Mouse (Mus musculus): ENCODE measurements around the gene Ank3. TPM values are rescaled to one million over a fixed set of nuclear protein-coding genes. Genes with fewer than 3 reads are reported as not detected.

Ank3 gene
- total RNA-seq, 2 experiments from 2014 or later, result 58.0 to 76.6 TPM

DNA sequence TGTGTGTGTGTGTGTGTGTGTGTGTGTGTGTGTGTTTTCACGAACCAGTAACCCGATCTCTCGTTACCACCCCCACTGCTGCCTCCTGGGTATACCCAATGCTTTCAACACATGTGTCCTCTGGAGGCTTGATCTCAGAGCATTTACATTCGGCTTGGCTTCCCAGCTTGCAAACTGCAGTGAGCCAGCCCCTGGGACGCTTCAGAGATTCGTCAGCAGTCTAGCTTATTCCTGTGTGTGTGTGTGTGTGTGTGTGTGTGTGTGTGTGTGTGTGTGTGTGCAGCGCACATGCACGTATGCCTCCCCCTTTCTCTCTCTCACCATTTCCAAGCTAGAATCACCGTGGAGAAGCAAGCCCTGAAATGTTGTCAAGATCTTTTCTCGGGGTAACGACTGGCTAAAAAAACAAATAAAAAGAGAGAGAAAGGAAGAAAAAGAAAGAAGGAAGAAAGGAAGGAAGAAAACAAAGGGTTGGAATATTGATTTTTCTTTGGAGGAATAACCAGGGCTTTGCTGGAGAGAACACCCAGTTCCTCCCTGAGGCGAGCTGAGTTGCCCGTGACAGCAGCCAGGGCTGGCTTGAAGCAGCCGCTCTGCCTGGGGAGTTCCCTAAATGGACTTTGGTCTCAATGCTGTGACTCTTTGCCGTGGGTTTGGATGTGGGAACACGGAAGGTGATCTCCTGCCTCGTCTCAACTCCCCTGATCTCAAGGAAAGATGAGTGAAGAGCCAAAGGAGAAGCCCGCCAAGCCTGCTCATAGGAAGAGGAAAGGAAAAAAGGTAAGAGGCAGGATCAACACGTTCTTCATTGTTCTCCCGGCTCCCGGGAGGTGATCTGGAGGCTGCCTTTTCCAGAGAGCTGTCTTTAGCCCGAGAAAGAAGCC is 135.2 kb downstream of the Ank3 start:
- intact Hi-C loops (cut with DNase I), result loop anchor here (2.0 kb wide), 1 partner anchor 61 kb away; no protein-coding TSS in a partner anchor
- peak; percentile 60 to 63 for DNase-seq

DNA sequence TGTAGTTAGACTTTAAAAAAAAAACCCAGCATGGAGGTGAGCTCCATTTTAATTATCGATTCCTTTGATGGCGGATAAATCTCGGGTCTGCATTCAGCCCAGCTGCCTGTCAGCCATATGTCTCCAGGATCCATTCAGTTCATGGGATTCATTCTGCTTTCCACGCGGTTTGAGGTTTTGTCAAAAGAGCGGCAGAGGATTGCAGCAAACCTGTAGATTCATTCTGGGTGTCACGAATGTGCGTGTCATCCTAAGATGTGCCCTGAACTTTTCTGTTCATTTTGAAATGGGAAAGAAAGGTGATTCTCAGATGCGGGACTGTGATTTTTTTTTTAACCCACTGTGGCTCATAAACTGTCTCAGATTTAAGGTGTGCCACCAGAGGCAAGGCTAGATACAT is 136.1 kb downstream of the Ank3 start:
- intact Hi-C loops (cut with DNase I), result loop anchor here (5.0 kb wide), 1 partner anchor 118 kb away; no protein-coding TSS in a partner anchor
- peak in 1 of 2 experiments; percentile 14 for DNase-seq

DNA sequence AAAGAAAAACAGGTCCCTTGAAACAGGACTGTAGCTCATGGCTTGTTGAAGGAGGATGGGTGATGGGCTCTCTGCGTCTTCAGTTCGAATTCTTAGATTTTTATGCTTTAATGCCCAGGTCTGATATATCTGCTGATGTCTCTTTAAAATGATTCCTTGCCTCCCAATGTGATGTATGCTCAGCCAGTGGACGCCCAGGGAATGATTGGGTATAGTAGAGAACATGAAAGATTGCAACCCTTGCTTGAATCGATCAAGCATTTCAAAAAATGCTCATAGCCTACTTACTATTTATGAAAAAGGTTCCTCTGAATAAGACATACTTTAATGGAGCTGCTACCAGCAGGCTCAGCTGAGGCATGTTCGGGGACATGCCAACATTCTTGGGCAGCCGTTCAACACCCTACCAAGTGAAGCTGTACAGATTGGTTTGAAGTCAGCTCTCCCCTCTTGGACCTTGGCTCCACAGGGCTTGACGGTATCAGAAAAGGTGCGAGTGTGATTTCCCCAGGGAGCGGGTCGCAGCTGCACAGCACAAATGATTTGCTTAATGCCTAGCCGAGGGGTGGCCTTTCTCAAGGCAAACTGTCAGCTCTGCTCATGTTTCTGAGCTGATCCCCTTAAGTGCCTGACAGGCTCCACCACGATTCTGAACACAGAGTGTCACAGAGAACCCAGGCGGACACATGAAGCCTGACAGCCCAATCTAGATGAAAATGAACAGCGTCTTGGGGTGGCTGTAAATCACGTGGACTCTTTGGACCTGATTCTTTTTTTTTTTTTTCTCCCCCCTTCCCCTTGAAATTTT is 136.8 kb downstream of the Ank3 start:
- intact Hi-C loops (cut with DNase I), result loop anchor here (5.0 kb wide), 1 partner anchor 117 kb away; no protein-coding TSS in a partner anchor
- peak; percentile 75 to 81 for DNase-seq

DNA sequence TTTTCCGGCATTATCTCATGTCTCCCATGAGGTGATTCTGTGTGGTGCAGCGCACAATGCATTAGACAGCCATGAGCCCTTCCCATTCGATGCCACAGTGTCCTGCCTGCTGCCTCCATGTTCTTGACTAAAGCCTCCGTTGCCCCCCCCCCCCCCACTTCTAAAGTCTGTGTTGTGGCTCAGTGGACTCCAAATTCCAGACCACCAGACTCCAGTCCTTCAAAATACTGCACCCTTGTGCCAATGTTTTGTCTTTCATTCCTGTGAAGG is 137.3 kb downstream of the Ank3 start:
- intact Hi-C loops (cut with DNase I), result loop anchor here (5.0 kb wide), 1 partner anchor 116 kb away; no protein-coding TSS in a partner anchor
- DNase-seq, result no peak

DNA sequence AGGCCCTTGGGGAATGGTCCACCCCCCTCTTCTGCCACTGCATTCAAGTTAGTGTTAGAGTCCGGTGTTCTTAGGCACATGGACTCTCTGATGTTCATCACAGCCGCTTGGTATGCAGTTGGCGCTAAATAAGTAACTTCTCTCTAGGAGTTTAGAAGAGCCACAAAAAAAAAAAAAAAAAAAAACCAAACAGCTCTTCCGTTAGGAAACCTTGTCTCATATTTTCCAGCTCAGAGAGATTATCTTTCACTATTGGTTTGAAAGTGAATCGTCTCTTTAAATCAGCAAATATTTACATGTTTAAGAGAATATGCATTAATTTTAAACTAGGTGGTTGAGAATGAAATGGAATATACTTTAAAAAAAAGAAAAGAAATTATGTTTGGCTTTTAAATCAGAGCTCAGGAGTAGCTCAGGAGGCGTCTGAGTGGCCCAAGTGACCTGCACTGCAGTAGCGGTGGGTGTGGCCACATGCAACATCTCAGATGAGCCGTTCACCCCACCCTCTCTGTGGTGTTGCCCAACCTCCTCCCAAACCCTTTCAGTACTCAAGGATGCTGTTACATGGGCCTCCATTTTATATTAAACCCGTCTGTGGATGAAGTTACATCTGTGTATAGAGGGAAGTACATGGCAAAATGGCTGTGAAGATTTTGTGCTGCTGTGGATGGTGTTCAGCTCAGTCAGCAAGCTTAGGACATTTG is 138.0 kb downstream of the Ank3 start:
- DNase-seq, result peak in 1 of 2 experiments; percentile 24
- intact Hi-C loops (cut with DNase I), result loop anchor here (5.0 kb wide), 1 partner anchor 116 kb away; no protein-coding TSS in a partner anchor

DNA sequence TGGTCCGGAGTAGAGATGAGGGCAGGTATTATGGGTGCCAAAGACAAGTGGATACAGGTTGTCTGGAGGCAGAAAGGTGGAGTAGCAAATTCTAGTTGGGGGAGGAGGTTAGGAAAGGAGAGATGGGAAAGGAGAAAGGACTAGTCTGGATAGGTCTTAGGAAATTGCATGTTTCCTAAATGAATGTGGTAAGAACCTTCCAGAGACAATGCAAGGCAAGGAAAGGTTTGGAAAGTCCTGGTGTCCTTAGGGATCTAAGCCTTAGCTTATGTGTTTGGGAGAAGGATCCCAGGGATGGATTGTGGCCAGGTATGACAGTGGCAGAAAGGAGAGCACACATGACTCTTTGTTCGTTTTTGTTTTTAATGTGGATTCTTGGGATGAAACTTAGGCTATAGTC is 139.7 kb downstream of the Ank3 start:
- no peak for DNase-seq
- intact Hi-C loops (cut with DNase I), result loop anchor here (5.0 kb wide), 1 partner anchor 114 kb away; no protein-coding TSS in a partner anchor

DNA sequence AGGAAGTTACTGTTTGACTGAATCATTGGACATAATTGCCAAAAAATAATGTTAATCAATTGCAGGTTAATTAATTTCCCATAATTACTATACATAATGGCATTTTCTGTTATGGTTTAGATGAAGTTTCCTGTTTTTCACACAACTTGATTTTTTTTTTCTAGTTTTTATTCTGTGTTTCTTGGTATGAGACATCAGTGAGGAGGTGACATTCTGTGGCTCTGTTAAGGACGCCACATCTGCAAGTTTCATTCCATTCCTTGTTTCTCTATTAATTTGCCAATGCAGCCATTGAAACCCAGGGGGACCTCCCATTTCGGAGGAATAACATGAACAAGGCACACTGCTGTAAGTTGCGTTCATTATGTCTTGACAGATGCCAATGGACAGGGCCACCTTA is 143.9 kb downstream of the Ank3 start:
- intact Hi-C loops (cut with DNase I), result no loop called here
- DNase-seq, result no peak

DNA sequence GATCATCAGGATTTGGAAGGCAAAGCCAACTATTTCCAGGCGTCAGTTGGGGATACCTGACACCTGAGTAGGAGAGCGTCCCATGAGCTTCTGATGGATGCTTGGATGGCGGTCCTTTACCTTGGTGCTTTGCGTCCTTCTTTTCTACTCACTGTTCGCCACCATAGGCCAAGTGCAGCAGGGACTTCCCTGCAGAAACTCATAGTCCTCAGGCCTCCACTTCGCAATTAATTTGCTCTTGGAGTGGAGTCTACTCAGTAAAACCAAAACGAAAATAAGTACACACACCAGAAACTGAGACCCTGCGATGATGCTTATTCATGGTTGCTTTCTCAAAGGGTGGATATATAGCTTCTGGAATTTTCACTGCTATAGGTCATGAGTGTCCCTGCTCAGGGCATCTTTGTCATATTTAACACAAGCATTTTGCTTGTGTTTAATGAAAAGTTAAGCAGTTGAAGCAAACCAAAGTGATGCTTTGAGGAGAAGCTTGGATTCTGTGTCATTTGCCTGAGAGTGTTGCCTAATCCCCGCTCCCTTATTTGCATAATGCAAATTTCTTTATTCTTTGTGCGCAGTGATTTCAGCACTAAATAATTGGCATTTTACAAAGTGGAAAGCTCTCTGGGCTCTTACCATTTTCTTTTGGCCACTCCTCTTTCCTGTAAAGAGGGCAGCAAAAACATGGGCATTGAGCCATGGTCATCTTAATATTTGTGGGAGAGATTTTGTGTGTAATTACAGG is 145.5 kb downstream of the Ank3 start:
- DNase-seq, result no peak
- intact Hi-C loops (cut with DNase I), result no loop called here

DNA sequence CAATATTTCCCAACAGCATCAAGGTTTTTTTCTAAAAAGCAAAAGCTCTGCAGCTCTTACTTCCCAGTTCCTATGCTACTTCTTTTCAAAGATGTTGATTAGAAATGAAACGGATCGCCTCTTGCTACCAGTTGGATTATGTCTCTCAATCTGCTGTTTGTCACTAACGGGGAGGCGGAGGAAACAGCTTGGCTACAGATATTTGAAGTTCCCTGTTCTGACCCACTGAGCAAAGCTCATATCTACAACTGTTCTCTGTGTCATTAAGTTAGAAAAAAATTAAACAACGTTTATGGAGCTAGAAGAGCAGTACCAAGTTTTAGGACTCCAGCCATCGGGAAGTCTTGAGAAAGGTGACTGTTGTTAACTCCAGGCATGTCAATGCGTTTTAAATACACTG is 146.1 kb downstream of the Ank3 start:
- DNase-seq, result no peak
- intact Hi-C loops (cut with DNase I), result no loop called here

DNA sequence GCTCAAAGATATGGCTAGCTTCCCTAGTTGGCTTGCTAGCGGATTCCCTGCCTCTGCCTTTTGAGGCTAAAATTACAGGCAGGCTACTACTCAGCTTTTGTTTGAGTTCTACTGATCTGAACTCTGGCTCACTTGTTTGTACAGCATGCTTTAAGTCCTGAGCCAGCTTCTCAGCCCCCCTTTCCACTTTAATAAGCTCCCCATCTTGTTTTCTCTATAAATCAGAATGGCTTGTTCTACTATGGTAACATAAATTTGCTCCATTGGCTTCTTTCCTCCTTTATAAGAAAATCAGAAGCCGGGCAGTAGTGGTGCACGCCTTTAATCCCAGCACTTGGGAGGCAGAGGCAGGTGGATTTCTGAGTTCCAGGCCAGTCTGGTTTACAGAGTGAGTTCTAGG is 147.4 kb downstream of the Ank3 start:
- intact Hi-C loops (cut with DNase I), result no loop called here
- DNase-seq, result no peak

DNA sequence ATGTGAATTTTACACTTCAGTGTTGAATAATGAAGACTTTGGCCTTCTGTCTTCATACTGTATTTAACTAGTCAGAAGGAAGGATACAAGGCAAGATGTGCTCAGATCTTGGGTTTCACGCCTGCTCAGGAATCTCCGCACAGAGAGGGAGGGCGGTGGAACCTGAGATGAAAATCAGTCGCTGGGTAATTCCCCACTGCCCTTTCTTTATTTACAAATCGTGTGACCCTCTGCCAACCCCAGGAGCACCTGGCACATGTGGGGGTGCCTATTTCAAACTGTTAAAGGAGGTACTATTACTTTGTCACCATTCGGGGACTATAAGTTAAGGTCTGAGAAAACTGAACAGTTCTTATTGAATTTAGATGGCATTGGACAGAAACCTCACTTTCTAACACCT is 148.1 kb downstream of the Ank3 start:
- DNase-seq, result no peak
- intact Hi-C loops (cut with DNase I), result no loop called here

DNA sequence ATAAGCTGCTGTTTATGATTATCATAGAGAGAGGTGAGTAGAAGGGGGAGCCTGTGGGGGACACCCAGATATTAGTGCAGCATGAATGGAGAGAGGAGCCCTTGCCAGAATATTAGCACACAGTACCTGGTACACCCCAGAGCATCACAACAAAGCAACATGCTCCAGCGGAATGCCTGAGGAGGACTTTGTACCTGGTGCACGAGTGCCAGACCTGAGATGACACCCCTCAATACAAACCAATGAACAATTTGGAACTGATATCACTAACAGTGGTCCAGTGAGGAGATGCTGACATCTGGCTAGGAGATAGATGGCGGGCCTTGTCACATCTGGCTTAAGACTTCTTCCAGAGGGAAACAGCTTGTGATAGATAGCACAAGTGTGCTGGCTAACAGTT is 150.2 kb downstream of the Ank3 start:
- no peak for DNase-seq
- intact Hi-C loops (cut with DNase I), result no loop called here

DNA sequence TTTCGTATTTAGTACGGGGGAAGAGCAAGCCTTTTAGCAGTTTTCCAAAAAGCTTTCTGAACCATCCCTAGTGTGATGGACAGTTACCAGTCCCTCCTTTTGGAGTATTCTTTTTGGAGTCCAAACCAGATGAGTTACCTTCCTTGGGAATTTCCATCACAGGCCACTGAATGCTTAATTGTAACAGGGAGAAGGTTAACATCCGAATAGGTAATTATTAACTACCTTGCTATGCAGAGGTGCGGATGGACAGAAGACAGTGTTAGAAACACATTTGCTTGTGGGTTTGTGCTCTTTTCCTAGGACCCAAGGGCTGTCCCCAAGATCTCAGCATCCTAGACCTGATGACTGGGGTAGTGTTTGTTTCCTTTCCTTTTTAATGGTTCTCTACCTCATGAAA is 150.6 kb downstream of the Ank3 start:
- DNase-seq, result no peak
- intact Hi-C loops (cut with DNase I), result no loop called here

DNA sequence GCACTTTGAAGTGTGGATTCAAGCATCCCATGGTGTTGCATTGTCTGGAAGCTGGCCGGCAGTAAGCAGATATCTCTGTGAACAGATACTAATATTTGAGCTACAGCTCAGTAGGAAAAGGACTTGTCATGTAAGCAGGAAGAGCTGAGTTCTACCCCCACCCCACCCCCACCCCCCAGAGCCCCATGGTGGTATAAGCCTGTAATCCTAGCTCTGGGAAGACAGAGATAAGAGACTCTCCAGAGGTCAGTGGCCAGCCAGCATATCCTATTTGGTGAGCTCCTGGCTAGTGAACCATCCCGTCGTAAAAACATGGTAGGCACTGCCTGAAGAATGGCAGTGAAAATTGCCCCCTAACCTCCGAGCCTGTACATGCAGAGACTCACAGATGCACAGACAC is 152.3 kb downstream of the Ank3 start:
- intact Hi-C loops (cut with DNase I), result no loop called here
- no peak for DNase-seq

DNA sequence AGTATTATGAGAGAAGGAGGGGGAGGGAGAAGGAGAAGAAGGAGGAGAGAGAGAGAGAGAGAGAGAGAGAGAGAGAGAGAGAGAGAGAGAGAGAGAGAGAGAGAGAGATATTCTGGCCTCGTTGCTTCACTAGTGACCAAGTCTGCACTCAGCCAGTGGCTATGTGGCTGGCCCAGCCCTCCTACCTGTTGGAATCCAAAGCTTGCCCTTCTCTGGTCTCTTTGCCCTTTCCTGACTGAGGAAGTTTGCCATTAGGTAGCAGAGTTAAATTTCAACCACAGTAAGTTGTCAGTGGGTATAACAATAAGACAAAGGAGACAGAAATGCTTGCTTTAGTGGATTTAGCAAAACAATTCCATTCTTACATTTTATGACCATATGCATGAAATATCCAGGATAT is 154.5 kb downstream of the Ank3 start:
- no peak for DNase-seq
- intact Hi-C loops (cut with DNase I), result no loop called here

DNA sequence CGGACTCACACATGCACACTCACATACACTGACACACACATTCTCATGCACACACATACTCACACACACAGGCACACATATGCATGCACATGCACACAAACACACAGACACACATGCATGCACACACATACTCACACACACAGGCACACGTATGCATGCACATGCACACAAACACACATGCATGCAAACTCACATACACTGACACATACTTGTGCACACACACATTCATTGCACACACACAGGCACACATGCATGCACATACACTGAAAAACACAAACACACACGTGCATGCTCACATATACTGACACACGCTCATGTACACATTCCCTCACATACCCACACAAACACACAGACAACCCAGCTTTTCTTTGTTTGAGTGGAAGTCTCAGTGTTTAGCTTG is 157.0 kb downstream of the Ank3 start:
- no peak for DNase-seq
- intact Hi-C loops (cut with DNase I), result no loop called here

DNA sequence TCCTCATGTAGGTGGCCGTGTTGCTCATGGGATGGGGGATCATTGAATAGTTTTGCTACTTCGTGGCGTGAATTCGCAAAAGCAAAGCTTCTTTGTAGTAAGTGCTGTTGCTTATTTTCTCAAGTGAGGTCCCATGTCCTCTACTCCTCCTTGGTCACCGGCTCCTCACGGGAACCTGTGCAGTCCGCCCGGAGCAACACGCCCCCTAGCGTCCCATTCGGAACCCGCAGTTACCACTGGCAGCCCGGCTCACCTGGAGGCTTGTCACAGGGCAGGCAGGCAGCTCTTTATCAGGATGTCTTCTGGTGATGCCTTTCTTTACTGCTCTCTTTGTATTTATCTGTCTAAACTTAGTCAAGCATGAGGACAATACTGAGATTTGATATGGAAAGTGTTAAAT is 157.7 kb downstream of the Ank3 start:
- peak; percentile 41 to 56 for DNase-seq
- intact Hi-C loops (cut with DNase I), result no loop called here

DNA sequence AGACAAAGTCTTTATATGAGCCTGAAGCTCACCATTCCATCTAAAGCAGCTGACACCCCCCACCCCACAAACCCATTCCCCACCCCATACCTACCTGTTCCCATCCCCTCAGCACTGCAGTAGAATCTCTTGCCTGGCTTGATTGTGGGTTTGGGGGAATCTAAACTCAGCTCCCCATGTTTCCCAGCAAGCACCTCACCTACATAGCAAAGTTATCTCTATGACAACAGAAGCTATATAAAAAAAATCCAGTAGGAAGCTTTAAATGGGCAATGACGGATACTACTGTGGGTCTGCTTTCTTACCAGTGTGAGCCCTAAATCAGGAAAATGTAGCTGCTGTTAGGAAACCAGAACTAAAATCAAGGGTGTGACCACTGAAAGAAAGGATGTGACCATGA is 161.7 kb downstream of the Ank3 start:
- intact Hi-C loops (cut with DNase I), result no loop called here
- DNase-seq, result no peak

DNA sequence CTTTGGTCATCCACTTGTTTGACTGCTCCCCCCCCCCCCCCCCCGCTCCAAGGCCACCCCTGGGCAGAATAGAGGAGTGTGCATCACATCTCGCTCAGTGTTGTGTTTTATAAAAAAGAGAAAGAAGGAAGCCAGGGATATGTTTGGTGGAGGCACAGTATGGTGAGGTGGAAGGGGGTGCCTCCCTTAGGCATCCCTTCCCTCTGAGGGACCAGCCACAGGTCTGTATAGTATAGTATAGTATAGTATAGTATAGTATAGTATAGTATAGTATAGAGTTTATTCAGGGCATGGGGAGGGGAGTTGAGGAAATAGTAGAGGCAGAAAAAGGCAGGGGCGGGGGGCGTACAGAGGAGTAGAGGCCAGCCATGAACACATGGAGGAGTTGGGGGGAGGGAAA is 164.4 kb downstream of the Ank3 start:
- no peak for DNase-seq
- intact Hi-C loops (cut with DNase I), result no loop called here

DNA sequence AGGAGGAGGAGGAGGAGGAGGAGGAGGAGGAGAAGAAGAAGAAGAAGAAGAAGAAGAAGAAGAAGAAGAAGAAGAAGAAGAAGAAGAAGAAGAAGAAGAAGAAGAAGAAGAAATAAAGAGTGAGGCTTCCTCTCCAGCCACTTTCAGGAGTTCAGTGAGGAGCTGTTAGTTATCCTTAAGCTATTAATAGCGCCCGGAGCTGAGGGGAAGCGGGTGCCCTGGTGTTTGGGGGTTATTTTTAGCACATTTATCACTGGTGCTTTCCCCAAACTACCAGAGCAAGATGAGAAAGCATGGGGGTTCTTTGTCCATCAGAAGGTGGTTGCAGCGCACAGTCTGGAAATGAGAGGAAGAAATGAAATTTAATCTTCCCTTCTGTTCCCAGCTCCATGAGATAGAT is 166.5 kb downstream of the Ank3 start:
- intact Hi-C loops (cut with DNase I), result no loop called here
- peak; percentile 27 to 52 for DNase-seq

DNA sequence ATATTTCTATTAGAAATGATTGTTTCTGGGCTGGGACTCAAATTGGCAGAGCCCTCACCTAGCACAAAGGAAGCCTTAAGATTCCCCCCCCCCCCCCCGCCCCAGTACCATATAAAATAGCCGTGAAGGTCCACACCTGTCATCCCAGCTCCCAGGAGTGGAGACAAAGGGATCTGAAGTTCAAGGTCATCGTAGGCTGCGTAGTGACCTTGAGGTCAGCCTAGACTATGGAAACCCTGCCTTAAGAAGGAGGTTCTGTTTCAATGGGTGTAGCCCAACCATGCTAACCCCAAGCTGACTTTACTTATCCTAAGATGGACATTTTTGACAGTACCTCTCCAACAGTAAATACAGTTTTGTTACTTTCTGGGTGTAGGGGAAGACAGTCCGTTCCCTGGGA is 170.4 kb downstream of the Ank3 start:
- intact Hi-C loops (cut with DNase I), result no loop called here
- no peak for DNase-seq
